Mouse (Mus musculus): ENCODE measurements at regions not wholly inside any gene's neighbourhood (a gene's known extent, or its start where the extent isn't known, plus 50 kb on each side); places are given as distances from the start of the nearest gene placed in this dataset.

DNA sequence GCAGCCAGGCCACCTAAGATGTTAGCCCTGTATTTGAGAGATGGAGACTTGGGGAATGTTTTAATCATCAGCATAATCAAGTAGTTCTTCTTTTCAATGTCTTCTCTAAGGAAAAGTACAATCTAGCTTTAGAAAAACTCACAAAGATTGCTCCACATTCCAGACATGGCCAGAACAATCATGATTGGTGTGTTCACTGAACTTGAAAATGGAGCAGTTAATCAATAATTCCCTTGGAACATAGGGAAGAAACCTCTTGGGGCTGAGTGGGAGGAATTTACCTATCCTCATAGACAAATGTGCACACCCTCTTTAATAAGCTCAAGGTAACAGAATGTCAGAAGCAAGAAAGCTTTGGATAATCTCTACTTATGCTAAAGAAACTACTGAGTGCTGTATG, 67.7 kb upstream of the Foxq1 start:
- DNase-seq (ENCODE audit: extremely low spot score) = no peak

DNA sequence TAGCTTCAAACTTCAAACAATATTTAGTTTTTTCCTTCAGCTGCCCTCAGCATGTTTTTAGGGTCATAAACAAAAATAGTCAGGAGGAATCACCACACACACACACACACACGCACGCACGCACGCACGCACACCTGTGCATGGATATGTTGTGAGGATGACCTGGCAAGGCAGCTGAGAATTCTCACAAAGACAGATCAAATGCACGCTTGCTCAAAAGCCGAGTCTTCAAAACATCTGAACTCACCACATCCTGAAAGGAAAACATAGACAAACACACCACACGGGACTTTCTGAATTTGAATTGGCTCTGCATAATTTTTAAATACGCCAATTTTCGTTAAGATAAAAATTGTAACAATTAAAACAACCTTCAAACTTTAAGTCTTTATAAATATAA, 52.7 kb upstream of the Foxq1 start:
- DNase-seq (ENCODE audit: extremely low spot score) = no peak

GRCm38 (mm10) chr13:31503832-31504231, 52.1 kb upstream of the Foxq1 start:
- no peak for DNase-seq (ENCODE audit: extremely low spot score)

DNA sequence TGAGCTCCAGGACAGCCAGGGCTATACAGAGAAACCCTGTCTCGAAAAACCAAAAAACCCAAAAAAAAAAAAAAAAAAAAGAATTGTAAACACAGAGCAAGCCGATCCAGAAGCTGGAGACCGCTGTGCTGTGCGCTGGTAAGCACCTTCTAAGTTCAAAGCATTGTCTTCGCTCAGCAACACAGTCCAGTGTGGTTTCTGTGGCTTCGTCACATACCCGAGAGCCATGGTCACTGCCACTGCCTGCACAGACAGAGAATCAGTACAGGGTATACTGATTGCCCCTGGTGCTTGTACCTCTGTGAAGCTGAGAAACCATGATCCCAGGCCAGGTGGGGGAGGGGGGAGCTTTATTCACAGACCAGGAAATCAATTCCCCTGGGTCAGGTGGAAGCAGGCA, 51.6 kb upstream of the Foxq1 start:
- no peak for DNase-seq (ENCODE audit: extremely low spot score)

- no peak for DNase-seq (ENCODE audit: extremely low spot score)
These were observed 50.5 kb upstream of the Foxq1 start for GRCm38 (mm10) chr13:31505386-31505785.

Measured in embryo, embryonic 9.5 days (tissue).